Mouse (Mus musculus) heart, embryonic 11.5 days (tissue): ENCODE measurements around the gene Cntnap5b. TPM values are rescaled to one million over a fixed set of nuclear protein-coding genes. Genes with fewer than 3 reads are reported as not detected.
"Not testable (repeated sequence)": the region's sequence is repeated elsewhere in the genome, so short reads cannot be mapped to it uniquely, and the experiment has no call there.

Experiments used
- ATAC-seq: fragments of 200-750 bp; cut with Nextera tagmentation; replicated peaks from 2 replicates; pipeline ENCODE4 v1.8.0; 2017; ENCODE audit warnings: moderate library complexity; ENCODE audit not compliant: insufficient number of reproducible peaks, low FRiP score, low TSS enrichment
- H3K27ac ChIP-seq: fragments of 300-500 bp; sonication (generic); 2 replicates; pipeline ENCODE4 v1.5.1; 2014; ENCODE audit warnings: mild to moderate bottlenecking, low read depth, low read length
- H3K27me3 ChIP-seq: fragments of 300-500 bp; sonication (generic); 2 replicates; pipeline ENCODE4 v1.6.1; 2014; ENCODE audit warnings: mild to moderate bottlenecking, low read length, mixed read lengths; ENCODE audit not compliant: control insufficient read depth, insufficient read depth
- H3K36me3 ChIP-seq: fragments of 300-500 bp; sonication (generic); 2 replicates; pipeline ENCODE4 v1.6.1; 2014; ENCODE audit warnings: mild to moderate bottlenecking, low read length, moderate library complexity, mixed read lengths; ENCODE audit not compliant: control insufficient read depth, insufficient read depth
- H3K4me1 ChIP-seq: fragments of 300-500 bp; sonication (generic); 2 replicates; pipeline ENCODE4 v1.6.1; 2014; ENCODE audit warnings: low read length; ENCODE audit not compliant: control insufficient read depth, insufficient read depth
- H3K4me2 ChIP-seq: fragments of 300-500 bp; sonication (generic); 2 replicates; pipeline ENCODE4 v1.6.1; 2014; ENCODE audit warnings: mild to moderate bottlenecking, moderate library complexity
- H3K4me3 ChIP-seq: fragments of 300-500 bp; sonication (generic); 2 replicates; pipeline ENCODE4 v1.5.1; 2014; ENCODE audit warnings: low read depth, low read length
- H3K9ac ChIP-seq: fragments of 300-500 bp; sonication (generic); 2 replicates; pipeline ENCODE4 v1.6.1; 2014; ENCODE audit warnings: mild to moderate bottlenecking, low read depth, low read length, moderate library complexity
- H3K9me3 ChIP-seq: fragments of 300-500 bp; sonication (generic); replicated peaks from 2 replicates; pipeline ENCODE4 v1.6.1; 2016; ENCODE audit warnings: low read length; ENCODE audit not compliant: control insufficient read depth
- WGBS: fragments of 180-500 bp; shearing (Covaris S2); extraction: QIAGEN DNeasy Blood & Tissue Kit; methylation state at CpG from one replicate; pipeline ENCODE4 v1.1.7; 2014; ENCODE audit not compliant: insufficient replicate concordance; 5-methylcytosine and 5-hydroxymethylcytosine counted together
- polyA plus RNA-seq: library from polyadenylated mRNA; unstranded; fragments of >200 nt; fragmentation: Nextera tagmentation; extraction: Ambion mirVana; gene quantifications from 2 replicates; pipeline ENCODE4 v1.2.1, GENCODE M21; 2014

The Cntnap5b gene
- polyA plus RNA-seq, 1 experiment from 2014 or later = not detected

- Histone ChIP-seq H3K27me3 (no peaks in the 10 kb centered on the region), H3K9me3 (no peaks in the 10 kb centered on the region), H3K4me3 (no peak overlapping the region), H3K36me3 (no peaks in the 10 kb centered on the region), H3K27ac (no peak overlapping the region), H3K4me1 (no peaks in the 10 kb centered on the region), H3K9ac (no peak overlapping the region), H3K4me2 (no peak overlapping the region)
- no peak for ATAC-seq
- WGBS = 66% methylated on average over 2 of the region's 2 CpGs
Measured at GRCm38 (mm10) chr1:99967300-99968089, 194.9 kb downstream of the Cntnap5b start.

DNA sequence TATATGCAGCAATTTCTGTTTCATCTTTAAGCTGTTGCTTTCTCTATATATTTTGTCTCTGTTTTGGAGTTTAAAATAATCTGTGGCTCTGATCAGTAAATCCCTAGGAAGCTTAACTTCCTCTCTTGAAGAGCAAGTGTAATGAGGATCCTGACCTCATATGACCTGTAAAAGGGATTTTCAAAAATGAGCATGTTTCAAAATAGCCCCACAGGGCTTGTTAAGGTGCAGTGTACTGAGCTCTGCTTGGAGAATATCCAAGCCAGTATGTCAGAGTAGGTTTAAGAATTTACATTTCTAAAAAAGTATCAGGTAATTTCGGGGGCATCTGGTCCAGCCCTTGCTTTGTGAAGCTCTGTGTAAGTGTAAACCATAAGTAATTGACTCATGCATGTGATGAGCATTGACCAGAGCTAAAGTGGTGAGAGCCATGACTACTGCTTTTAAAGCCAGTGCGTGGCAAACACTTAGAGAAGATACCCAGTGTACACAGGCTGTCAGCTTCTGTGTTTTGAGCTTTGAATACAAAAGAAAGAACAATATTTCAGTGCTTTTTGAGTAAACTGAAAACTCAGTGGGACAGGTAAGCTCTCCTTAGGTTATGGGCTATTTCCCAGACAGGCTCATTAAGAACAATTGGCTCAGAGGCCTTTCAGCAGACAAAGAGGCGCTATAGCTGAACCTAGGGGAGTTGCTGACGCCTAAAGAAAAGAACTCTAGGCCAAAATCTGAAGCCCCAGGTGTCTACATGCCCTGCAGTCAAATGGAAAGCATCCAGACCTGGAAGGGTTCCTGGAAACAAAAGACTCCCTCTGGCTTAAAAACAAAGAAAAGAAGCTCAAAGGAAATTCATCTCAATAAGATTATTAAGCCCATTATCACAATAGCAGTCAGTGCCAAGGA, 197.9 kb downstream of the Cntnap5b start:
- no peak overlapping the region for H3K27ac ChIP-seq
- no peak overlapping the region for H3K4me2 ChIP-seq
- H3K9me3 ChIP-seq = no peaks in the 10 kb centered on the region
- no peak overlapping the region for H3K9ac ChIP-seq
- ATAC-seq = no peak
- H3K4me3 ChIP-seq = no peak overlapping the region
- H3K4me1 ChIP-seq = no peaks in the 10 kb centered on the region
- H3K36me3 ChIP-seq = no peaks in the 10 kb centered on the region
- H3K27me3 ChIP-seq = no peaks in the 10 kb centered on the region
- WGBS = 49% methylated on average over 4 of the region's 4 CpGs

DNA sequence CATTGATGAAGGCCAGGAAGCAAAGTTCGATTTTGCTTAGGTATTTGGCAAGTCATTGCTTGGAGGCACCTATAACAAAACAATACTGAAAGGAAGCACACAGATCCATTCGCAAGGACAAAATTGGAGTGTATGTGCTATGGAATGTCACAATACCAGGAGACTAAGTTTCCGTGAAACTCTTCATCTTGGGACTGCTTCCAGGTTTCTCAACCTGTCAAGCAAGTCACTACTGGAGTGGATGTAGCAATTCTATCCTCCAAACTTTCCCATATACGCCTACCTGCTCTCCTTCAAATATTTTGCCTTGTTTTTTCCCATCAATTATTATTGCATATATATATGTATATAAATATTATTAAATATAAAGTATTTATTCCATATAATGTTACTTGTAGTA, 228.7 kb downstream of the Cntnap5b start:
- WGBS = 78% methylated on average over 4 of the region's 4 CpGs

GRCm38 (mm10) chr1:100006021-100006745, 233.6 kb downstream of the Cntnap5b start:
- Histone ChIP-seq H3K9ac (no peak overlapping the region), H3K27me3 (no peaks in the 10 kb centered on the region), H3K4me3 (no peak overlapping the region), H3K9me3 (no peaks in the 10 kb centered on the region), H3K36me3 (no peaks in the 10 kb centered on the region), H3K4me2 (no peak overlapping the region), H3K27ac (no peak overlapping the region), H3K4me1 (no peaks in the 10 kb centered on the region)
- WGBS = 76% methylated on average over 5 of the region's 5 CpGs
- ATAC-seq = no peak

More for the DNA sequence above, 228.7 kb downstream of the Cntnap5b start:
- H3K4me3 ChIP-seq, H3K36me3 ChIP-seq, H3K27ac ChIP-seq, ATAC-seq, H3K4me2 ChIP-seq, H3K4me1 ChIP-seq, H3K9me3 ChIP-seq, H3K27me3 ChIP-seq, H3K9ac ChIP-seq: not testable (repeated sequence)

GRCm38 (mm10) chr1:100041808-100042207, 269.2 kb downstream of the Cntnap5b start:
- no peak for ATAC-seq
- Histone ChIP-seq H3K4me3 (no peak overlapping the region), H3K27ac (no peak overlapping the region), H3K9ac (no peak overlapping the region), H3K9me3 (no peaks in the 10 kb centered on the region), H3K36me3 (no peaks in the 10 kb centered on the region), H3K4me2 (no peak overlapping the region), H3K27me3 (no peaks in the 10 kb centered on the region), H3K4me1 (no peaks in the 10 kb centered on the region)
- 75% methylated on average over 2 of the region's 2 CpGs for WGBS

GRCm38 (mm10) chr1:100079812-100080211, 307.2 kb downstream of the Cntnap5b start:
- Histone ChIP-seq H3K9ac (no peak overlapping the region), H3K4me2 (no peak overlapping the region), H3K9me3 (no peaks in the 10 kb centered on the region; the same call in 1 of the 2 replicates), H3K27me3 (no peaks in the 10 kb centered on the region), H3K4me1 (no peaks in the 10 kb centered on the region), H3K36me3 (no peaks in the 10 kb centered on the region), H3K27ac (no peak overlapping the region), H3K4me3 (no peak overlapping the region)
- no peak for ATAC-seq
- WGBS = 64% methylated on average over 2 of the region's 2 CpGs

- Histone ChIP-seq H3K9me3 (no peaks in the 10 kb centered on the region), H3K9ac (no peak overlapping the region), H3K27ac (no peak overlapping the region), H3K36me3 (no peaks in the 10 kb centered on the region), H3K27me3 (no peaks in the 10 kb centered on the region), H3K4me3 (no peak overlapping the region), H3K4me2 (no peak overlapping the region), H3K4me1 (no peaks in the 10 kb centered on the region)
- ATAC-seq = no peak
Measured at GRCm38 (mm10) chr1:100100516-100100915, 328.0 kb downstream of the Cntnap5b start.

DNA sequence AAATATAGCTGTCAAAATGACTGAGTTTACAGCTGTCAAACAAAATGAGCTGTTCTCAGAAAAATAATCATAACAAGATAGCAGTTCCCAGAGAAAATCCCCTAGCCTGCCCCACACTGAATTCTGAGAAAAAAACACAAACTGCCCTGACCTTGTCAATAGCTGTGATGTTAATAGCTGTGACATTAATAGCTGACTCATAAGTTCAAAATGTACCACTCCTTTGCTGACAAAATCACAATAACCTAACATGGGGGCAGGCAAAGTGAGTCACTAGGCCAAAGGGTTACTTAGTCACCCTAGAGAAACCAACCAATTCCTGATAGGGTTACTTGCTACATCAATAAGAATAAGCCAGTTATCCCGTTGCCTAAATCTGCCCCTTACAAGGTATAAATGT, 328.5 kb downstream of the Cntnap5b start:
- ATAC-seq = no peak
- Histone ChIP-seq H3K4me1 (no peaks in the 10 kb centered on the region), H3K9ac (no peak overlapping the region), H3K4me2 (no peak overlapping the region), H3K9me3 (no peaks in the 10 kb centered on the region), H3K4me3 (no peak overlapping the region), H3K36me3 (no peaks in the 10 kb centered on the region), H3K27ac (no peak overlapping the region), H3K27me3 (no peaks in the 10 kb centered on the region)
- WGBS = 62% methylated on average over 1 of the region's 1 CpGs
